Mouse (Mus musculus) midbrain, embryonic 12.5 days (tissue): Measurements from ENCODE around the gene Sympk. TPM values are rescaled to one million over a fixed set of nuclear protein-coding genes. Genes with fewer than 3 reads are reported as not detected.

ENCODE experiments used
- ATAC-seq: fragments of 200-750 bp; cut with Nextera tagmentation; 2 replicates; pipeline ENCODE4 v1.8.0; 2017; ENCODE audit warnings: low read depth, moderate TSS enrichment, moderate library complexity; ENCODE audit not compliant: low FRiP score
- H3K27ac ChIP-seq: fragments of 300-500 bp; sonication (generic); replicated peaks from 2 replicates; pipeline ENCODE4 v1.5.1; 2016; ENCODE audit warnings: mild to moderate bottlenecking
- H3K27me3 ChIP-seq: fragments of 300-500 bp; sonication (generic); 2 replicates; pipeline ENCODE4 v1.6.1; 2016; ENCODE audit warnings: mild to moderate bottlenecking
- H3K36me3 ChIP-seq: fragments of 300-500 bp; sonication (generic); 2 replicates; pipeline ENCODE4 v1.6.1; 2016
- H3K4me1 ChIP-seq: fragments of 300-500 bp; sonication (generic); 2 replicates; pipeline ENCODE4 v1.6.1; 2016
- H3K4me2 ChIP-seq: fragments of 300-500 bp; sonication (generic); replicated peaks from 2 replicates; pipeline ENCODE4 v1.6.1; 2016; ENCODE audit warnings: mild to moderate bottlenecking, moderate library complexity
- H3K4me3 ChIP-seq: fragments of 300-500 bp; sonication (generic); 2 replicates; pipeline ENCODE4 v1.5.1; 2016; ENCODE audit warnings: mild to moderate bottlenecking
- H3K9ac ChIP-seq: fragments of 300-500 bp; sonication (generic); replicated peaks from 2 replicates; pipeline ENCODE4 v1.6.1; 2016; ENCODE audit warnings: mild to moderate bottlenecking, moderate library complexity
- H3K9me3 ChIP-seq: fragments of 300-500 bp; sonication (generic); 2 replicates; pipeline ENCODE4 v1.6.1; 2016; ENCODE audit warnings: mild to moderate bottlenecking
- WGBS: fragments of 180-500 bp; shearing (Covaris S2); methylation state at CpG from one replicate; pipeline ENCODE4 v1.1.7; 2016; 5-methylcytosine and 5-hydroxymethylcytosine counted together
- microRNA-seq: library from miRNA; unstranded; fragments of <30 nt; microRNA quantifications from one replicate; pipeline ENCODE4, GENCODE M21; 2017
- polyA plus RNA-seq: library from polyadenylated mRNA; unstranded; fragments of >200 nt; fragmentation: Nextera tagmentation; extraction: Ambion mirVana; gene quantifications from 2 replicates; pipeline ENCODE4 v1.2.1, GENCODE M21; 2016

Gene Sympk
- polyA plus RNA-seq, 1 experiment from 2014 or later = 53.5 TPM

DNA sequence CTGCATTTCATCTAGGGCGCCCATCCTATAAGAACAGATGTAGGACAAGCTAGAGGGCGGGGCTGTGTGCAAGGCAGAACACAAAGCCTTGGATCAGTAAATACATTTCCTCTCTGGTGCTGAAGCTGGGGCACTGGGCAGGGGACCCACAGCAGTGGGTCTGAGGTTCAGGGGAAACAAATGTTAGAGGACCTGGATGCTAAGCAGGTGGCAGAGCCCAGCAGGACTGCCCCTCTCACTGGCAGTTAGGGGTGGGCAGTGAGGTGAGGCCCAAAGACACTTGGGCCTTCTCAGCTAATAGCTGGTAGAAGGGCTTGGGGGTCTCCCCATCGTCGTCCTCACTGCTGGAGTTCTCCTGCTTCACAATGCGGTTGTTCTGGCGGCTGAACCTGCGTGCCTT, 74.6 kb downstream of the Sympk start:
- Histone ChIP-seq H3K27ac (no peak overlapping the region), H3K36me3 (peaks cover 5% of the 10 kb centered on the region; the same call in 1 of the 2 replicates), H3K9ac (no peak overlapping the region), H3K4me1 (peaks cover 31% of the 10 kb centered on the region), H3K4me2 (no peak overlapping the region), H3K27me3 (peaks cover 12% of the 10 kb centered on the region; the same call in 1 of the 2 replicates), H3K9me3 (no peaks in the 10 kb centered on the region), H3K4me3 (no peak overlapping the region)
- 59% methylated on average over 7 of the region's 7 CpGs for WGBS
- no peak for ATAC-seq

DNA sequence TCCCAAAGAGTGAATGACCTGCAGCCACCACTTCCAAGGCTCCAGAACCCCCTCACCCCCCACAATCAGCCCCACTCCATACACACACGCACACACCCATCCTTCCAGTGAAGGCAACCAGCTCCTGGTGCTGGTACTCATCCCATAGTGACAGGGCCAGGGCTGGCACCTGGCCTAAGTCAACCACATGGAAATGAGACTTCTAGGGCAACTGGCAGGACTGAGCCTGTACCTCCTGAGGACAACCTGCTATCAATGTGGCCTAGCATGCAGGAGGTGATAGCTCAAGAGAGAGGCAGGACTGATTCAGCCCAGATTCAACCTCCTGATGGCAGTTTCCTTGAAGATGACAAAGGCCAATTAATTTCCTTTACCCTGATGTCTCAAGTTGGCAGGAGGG, 76.1 kb downstream of the Sympk start:
- Histone ChIP-seq H3K9me3 (no peaks in the 10 kb centered on the region), H3K36me3 (peaks cover 5% of the 10 kb centered on the region; the same call in 1 of the 2 replicates), H3K4me2 (no peak overlapping the region), H3K4me3 (no peak overlapping the region), H3K9ac (no peak overlapping the region), H3K27ac (no peak overlapping the region), H3K4me1 (peaks cover 19% of the 10 kb centered on the region), H3K27me3 (0 out of 2 replicates have a peak, but pooled peaks cover 5% of the 10 kb centered on the region)
- no peak for ATAC-seq
- WGBS = 96% methylated on average over 1 of the region's 1 CpGs

DNA sequence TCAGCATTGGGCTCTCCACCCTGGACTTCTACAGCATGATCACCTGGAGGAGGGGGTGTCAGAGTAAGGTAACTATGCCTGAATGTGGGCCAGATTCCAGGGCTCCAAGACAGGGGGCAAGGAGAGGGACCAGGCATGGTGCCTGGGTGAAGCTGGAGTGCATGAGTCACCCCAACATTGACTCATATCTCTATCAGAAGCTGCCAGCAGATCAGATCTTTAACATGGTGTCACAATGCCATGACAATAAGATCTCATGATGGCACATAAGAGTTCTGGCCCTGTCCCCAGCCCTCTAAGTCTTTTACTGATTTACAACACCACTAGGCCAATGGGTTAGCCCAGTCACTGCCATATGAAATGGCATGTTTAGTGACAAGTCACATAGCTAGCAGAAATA, 79.6 kb downstream of the Sympk start:
- H3K4me2 ChIP-seq = no peak overlapping the region
- no peaks in the 10 kb centered on the region for H3K36me3 ChIP-seq
- H3K4me3 ChIP-seq = no peak overlapping the region
- no peaks in the 10 kb centered on the region for H3K27me3 ChIP-seq
- ATAC-seq = no peak
- no peak overlapping the region for H3K9ac ChIP-seq
- no peak overlapping the region for H3K27ac ChIP-seq
- no peaks in the 10 kb centered on the region for H3K4me1 ChIP-seq
- H3K9me3 ChIP-seq = no peaks in the 10 kb centered on the region

Small RNAs within 50 kb of the gene (microRNA-seq; reads per million reads assigned to microRNA genes)
- not detected for gene Mir3100

Other genes starting within 250 kb of the Sympk start
- not detected in 2 replicates for gene Psg19, start 225.9 kb upstream of the Sympk start, polyA plus RNA-seq
- gene Psg17, start 202.8 kb upstream of the Sympk start, polyA plus RNA-seq = 0.08 and 0.10 TPM in 2 replicates
- 0.59 and 0.63 TPM in 2 replicates for gene Mill2, start 184.4 kb upstream of the Sympk start, polyA plus RNA-seq
- 2.5 and 4.2 TPM in 2 replicates for gene Pglyrp1, start 153.0 kb upstream of the Sympk start, polyA plus RNA-seq
- 34.7 and 38.7 TPM in 2 replicates for gene Ccdc61, start 114.0 kb upstream of the Sympk start, polyA plus RNA-seq
- 12.0 and 13.5 TPM in 2 replicates for gene Nova2, start 98.5 kb upstream of the Sympk start, polyA plus RNA-seq
- 0.20 and 0.33 TPM in 2 replicates for gene Nanos2, start 37.0 kb upstream of the Sympk start, polyA plus RNA-seq
- 5.3 and 6.1 TPM in 2 replicates for gene Mypop, start 33.1 kb upstream of the Sympk start, polyA plus RNA-seq
- 41.6 and 43.1 TPM in 2 replicates for gene Irf2bp1, start 20.3 kb upstream of the Sympk start, polyA plus RNA-seq
- 0.09 and 0.10 TPM in 2 replicates for gene Foxa3, start 839 bp upstream of the Sympk start, polyA plus RNA-seq
- not detected in 2 replicates for gene Rsph6a, start 30.3 kb downstream of the Sympk start, polyA plus RNA-seq
- 20.8 and 21.0 TPM in 2 replicates for gene Dmwd, start 51.9 kb downstream of the Sympk start, polyA plus RNA-seq
- gene Dmpk, start 59.5 kb downstream of the Sympk start, polyA plus RNA-seq = 11.2 and 11.7 TPM in 2 replicates
- gene Six5, start 70.2 kb downstream of the Sympk start, polyA plus RNA-seq = 7.4 and 7.9 TPM in 2 replicates
- gene Gm4969, start 94.0 kb downstream of the Sympk start, polyA plus RNA-seq = 1.1 and 1.3 TPM in 2 replicates
- 20.6 and 21.9 TPM in 2 replicates for gene Fbxo46, start 95.5 kb downstream of the Sympk start, polyA plus RNA-seq
- gene Qpctl, start 124.9 kb downstream of the Sympk start, polyA plus RNA-seq = 21.0 and 22.0 TPM in 2 replicates
- 136 and 139 TPM in 2 replicates for gene Snrpd2, start 125.3 kb downstream of the Sympk start, polyA plus RNA-seq
- 2.1 and 3.4 TPM in 2 replicates for gene Gipr, start 141.8 kb downstream of the Sympk start, polyA plus RNA-seq
- 5.4 and 6.0 TPM in 2 replicates for gene Eml2, start 152.0 kb downstream of the Sympk start, polyA plus RNA-seq
- gene Gpr4, start 188.2 kb downstream of the Sympk start, polyA plus RNA-seq = 1.6 and 2.0 TPM in 2 replicates
- gene Opa3, start 204.0 kb downstream of the Sympk start, polyA plus RNA-seq = 41.8 and 43.7 TPM in 2 replicates
- 44.9 and 47.1 TPM in 2 replicates for gene Vasp, start 247.4 kb downstream of the Sympk start, polyA plus RNA-seq